Mouse (Mus musculus) erythroblast, embryonic 14.5 days (primary cell): Measurements from ENCODE around the gene Twistnb. TPM values are rescaled to one million over a fixed set of nuclear protein-coding genes. Genes with fewer than 3 reads are reported as not detected.

Experiments used
- H3K27me3 ChIP-seq: 2 replicates; pipeline ENCODE4 v1.6.1; 2012; ENCODE audit warnings: inconsistent platforms; ENCODE audit not compliant: control insufficient read depth
- H3K36me3 ChIP-seq: 2 replicates; pipeline ENCODE4 v1.6.1; 2012; ENCODE audit warnings: mild to moderate bottlenecking, inconsistent platforms; ENCODE audit not compliant: control insufficient read depth
- H3K4me1 ChIP-seq: 2 replicates; pipeline ENCODE4 v1.6.1; 2012; ENCODE audit warnings: inconsistent platforms; ENCODE audit not compliant: control insufficient read depth
- H3K4me3 ChIP-seq: replicated peaks from 2 replicates; pipeline ENCODE3; 2012; ENCODE audit warnings: moderate library complexity, mild to moderate bottlenecking, inconsistent platforms
- H3K9me3 ChIP-seq: 2 replicates; pipeline ENCODE4 v1.6.1; 2012; ENCODE audit warnings: low read length, inconsistent platforms, mixed read lengths; ENCODE audit not compliant: control insufficient read depth
- GATA1 ChIP-seq: IDR thresholded peaks from 2 replicates; pipeline ENCODE4 v1.6.1; 2012; ENCODE audit warnings: low read length, inconsistent platforms, mixed read lengths
- TAL1 ChIP-seq: IDR thresholded peaks from 3 replicates; pipeline ENCODE4 v1.6.1; 2012; ENCODE audit warnings: low read length, inconsistent platforms, mixed read lengths
- polyA plus RNA-seq: library from polyadenylated mRNA; stranded (reverse); fragments of >175 nt; gene quantifications from 2 replicates; pipeline ENCODE4 v1.2.3, GENCODE M21; 2012

The Twistnb gene
- polyA plus RNA-seq, 1 experiment = 0.54 TPM

DNA sequence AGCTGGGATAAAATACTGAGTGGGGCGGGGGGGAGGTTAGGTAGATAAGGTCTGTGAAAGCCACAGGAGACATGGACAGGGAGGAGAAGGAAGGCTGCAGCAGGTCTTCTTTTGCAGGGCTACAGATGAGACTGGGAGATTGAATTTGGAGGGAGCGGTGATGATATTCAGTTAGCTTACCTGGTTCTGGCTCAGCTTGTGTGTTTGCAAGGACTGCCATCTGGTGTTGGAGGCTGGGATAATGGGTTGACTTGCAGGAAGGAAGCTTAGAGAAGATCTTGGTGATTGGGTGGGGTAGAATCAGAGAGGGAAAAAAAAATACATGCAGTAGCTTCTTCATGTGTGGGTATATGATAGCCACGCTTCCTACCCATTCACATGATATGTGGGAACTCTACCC lies 5.1 kb upstream of the Twistnb start:
- H3K4me3 ChIP-seq = no peak overlapping the region
- TF ChIP-seq GATA1 (no peak), TAL1 (no peak)
- H3K9me3 ChIP-seq = no peaks in the 10 kb centered on the region
- no peaks in the 10 kb centered on the region for H3K36me3 ChIP-seq
- H3K27me3 ChIP-seq = peaks cover 10% of the 10 kb centered on the region
- peaks cover 7% of the 10 kb centered on the region for H3K4me1 ChIP-seq

DNA sequence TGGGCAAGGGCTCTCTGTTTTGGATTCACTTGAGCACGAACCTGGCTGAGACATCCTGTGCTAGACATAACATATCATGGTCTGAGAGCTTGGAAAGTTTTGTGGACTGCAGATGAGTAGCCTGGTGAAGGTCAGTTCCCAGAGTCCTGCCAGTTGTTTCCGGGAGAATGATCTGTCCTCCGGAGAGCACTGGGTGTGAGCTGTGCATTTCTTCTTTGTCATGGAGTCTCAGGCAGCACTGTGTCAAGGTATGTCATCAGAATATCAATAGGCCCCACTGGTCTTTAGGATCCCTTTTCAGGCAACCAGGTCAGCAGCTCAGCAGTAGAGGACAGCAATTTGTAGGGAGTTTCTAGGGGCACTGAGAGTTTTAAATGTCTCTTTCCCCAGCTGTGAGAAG lies 2.1 kb upstream of the Twistnb start:
- no peaks in the 10 kb centered on the region for H3K36me3 ChIP-seq
- peaks cover 15% of the 10 kb centered on the region for H3K4me1 ChIP-seq
- H3K27me3 ChIP-seq = peaks cover 10% of the 10 kb centered on the region
- TF ChIP-seq GATA1 = no peak
- no peak for TF ChIP-seq TAL1
- no peak overlapping the region for H3K4me3 ChIP-seq
- H3K9me3 ChIP-seq = no peaks in the 10 kb centered on the region

DNA sequence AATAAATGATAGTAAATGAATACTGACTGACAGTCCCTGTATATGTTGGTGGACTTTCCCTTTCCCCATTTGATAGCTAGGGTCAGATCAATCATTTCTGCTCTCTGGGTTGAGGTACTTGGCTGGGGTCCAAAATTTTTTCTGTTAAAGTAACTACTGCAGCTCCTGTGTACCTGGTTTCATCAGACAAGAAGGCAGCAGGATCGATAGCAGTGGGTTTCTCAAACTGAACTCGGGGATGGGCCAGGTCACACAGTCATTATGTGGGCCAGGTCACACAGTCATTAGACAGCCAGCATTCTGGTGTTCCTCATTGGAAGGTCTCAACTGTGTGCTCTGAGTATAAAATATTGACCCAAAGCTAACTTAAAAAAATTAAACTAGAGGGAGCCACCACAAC lies 1.7 kb upstream of the Twistnb start:
- Histone ChIP-seq H3K27me3 (peaks cover 10% of the 10 kb centered on the region), H3K9me3 (no peaks in the 10 kb centered on the region), H3K4me3 (no peak overlapping the region), H3K4me1 (peaks cover 15% of the 10 kb centered on the region), H3K36me3 (no peaks in the 10 kb centered on the region)
- TF ChIP-seq TAL1 (no peak), GATA1 (no peak)

DNA sequence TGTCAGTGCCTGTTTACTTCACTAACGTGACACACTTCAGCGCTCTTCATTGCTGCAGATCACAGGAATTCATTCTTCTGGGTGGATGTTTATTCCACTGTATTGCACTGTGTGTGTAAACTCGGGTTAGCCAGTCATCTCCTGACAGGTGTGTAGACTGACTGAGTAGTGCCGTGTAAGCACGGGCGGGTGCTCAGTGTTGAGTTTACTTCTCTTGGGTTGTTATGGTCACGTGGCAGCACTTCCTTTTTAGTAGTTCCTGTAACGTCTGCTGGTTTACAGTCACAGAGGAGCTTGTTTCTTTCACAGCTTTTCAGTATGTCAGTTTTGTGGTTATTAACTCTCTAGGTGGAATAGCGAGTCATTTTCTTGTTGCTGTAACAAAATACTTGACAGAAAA lies 4.4 kb downstream of the Twistnb start:
- TF ChIP-seq TAL1 = no peak
- TF ChIP-seq GATA1 = no peak
- Histone ChIP-seq H3K27me3 (no peaks in the 10 kb centered on the region), H3K4me1 (peaks cover 15% of the 10 kb centered on the region), H3K36me3 (peaks cover 33% of the 10 kb centered on the region), H3K4me3 (no peak overlapping the region), H3K9me3 (no peaks in the 10 kb centered on the region)

DNA sequence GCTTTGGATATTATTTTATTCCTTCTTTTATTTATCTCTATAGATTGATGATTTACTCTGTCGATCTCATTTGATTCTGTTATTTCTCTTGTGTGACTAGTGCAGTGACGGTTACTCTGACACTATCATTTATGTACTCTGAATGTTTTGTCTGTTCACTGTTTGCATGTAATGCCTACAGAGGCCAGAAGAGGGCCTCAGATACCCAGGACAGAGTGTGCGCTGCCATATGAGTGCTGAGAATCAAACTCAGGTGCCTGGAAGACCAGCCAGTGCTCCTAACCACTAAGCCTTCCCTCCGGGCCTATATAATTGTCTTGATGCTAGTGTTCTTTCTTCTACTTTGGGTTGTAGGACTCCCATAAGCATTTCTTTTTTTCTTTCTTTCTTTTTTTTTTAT lies 5.3 kb downstream of the Twistnb start:
- TF ChIP-seq GATA1 (no peak), TAL1 (no peak)
- H3K4me3 ChIP-seq = no peak overlapping the region

DNA sequence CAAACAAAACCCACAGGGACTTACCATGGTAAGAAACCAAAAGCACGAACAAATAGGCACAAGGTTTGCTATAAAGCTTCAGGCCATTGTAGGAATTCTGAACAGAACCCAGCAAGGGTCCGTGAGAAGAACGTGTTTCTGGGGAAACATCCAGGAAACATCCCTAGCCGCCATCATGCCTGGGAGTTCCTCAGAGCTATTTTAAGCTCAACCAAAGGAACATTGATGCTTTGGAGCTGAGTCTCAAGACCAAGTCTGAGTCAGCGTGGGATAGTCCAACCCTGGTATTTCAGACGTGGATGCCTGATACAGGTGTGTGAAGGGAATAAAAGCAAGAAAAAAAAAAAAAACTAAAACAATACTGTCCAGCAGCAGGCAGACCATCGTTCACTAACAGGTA lies 26.0 kb downstream of the Twistnb start:
- Histone ChIP-seq H3K4me3 (no peak overlapping the region), H3K4me1 (no peaks in the 10 kb centered on the region), H3K27me3 (no peaks in the 10 kb centered on the region), H3K36me3 (no peaks in the 10 kb centered on the region), H3K9me3 (no peaks in the 10 kb centered on the region)
- TF ChIP-seq TAL1 (no peak), GATA1 (no peak)

More for the DNA sequence above, 5.3 kb downstream of the Twistnb start:
- Histone ChIP-seq H3K9me3 (no peaks in the 10 kb centered on the region), H3K4me1 (peaks cover 10% of the 10 kb centered on the region), H3K36me3 (peaks cover 40% of the 10 kb centered on the region), H3K27me3 (no peaks in the 10 kb centered on the region)

DNA sequence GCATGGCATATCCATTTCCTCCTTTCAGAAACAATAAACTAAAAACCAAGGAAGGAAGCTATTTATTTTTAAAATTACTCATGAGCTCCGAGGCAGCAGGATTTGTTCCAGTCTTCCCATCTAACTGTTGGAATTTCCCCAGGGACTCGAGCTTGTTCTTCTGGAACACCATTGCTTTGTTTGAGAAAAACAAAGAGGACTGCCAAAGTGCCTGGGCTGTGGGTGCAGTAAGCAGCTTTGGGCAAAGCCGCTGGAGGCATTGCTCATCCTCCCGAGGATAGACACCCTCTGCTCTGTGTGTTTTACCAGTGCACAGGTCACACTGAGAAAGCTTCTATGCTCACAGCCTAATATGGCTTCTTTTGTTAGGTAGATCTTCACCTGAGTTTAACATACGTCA lies 26.8 kb downstream of the Twistnb start:
- no peak for TF ChIP-seq TAL1
- no peak for TF ChIP-seq GATA1
- Histone ChIP-seq H3K9me3 (no peaks in the 10 kb centered on the region), H3K4me3 (no peak overlapping the region), H3K36me3 (no peaks in the 10 kb centered on the region), H3K4me1 (no peaks in the 10 kb centered on the region), H3K27me3 (no peaks in the 10 kb centered on the region)

DNA sequence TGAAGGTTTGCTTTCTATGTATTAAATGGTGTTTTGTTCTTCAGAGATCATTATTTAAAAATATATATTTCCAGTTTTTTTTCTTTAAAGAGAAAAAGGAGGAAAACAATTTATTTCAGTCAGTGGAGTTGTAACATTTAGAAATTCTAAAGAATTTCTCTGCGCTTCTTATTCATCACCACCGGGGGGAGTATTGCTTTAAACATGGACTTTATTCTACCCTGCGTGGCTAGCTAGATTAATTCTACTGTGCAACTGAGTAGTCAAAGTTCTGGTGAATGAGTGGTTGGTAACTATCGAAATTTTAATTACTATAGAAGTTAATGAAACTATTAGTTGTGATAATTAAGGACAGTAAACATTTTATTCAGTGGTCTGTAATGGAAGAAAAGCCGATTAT lies 51.5 kb downstream of the Twistnb start:
- H3K4me1 ChIP-seq = no peaks in the 10 kb centered on the region
- H3K36me3 ChIP-seq = no peaks in the 10 kb centered on the region
- no peak overlapping the region for H3K4me3 ChIP-seq
- no peaks in the 10 kb centered on the region for H3K9me3 ChIP-seq
- TF ChIP-seq TAL1 = no peak
- TF ChIP-seq GATA1 = no peak
- no peaks in the 10 kb centered on the region for H3K27me3 ChIP-seq

DNA sequence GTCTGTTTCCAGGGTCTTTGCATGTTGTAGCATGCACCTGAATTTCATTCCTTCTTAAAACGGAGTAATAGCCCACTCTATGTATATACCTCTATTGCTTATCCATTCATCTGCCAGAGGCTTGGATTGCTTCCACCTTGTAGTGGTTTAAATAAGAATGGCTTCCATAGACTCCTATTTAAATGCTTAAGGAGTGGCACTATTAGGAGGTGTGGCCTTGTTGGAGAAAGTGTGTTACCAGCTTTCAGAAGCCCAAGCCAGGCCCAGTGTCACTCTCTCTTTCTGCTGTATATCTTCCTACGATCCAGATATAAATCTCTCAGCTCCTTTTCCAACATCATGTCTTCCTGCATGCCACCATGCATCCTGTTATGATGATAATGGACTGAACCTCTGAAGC lies 53.5 kb downstream of the Twistnb start:
- Histone ChIP-seq H3K4me3 (no peak overlapping the region), H3K27me3 (no peaks in the 10 kb centered on the region), H3K36me3 (no peaks in the 10 kb centered on the region), H3K4me1 (no peaks in the 10 kb centered on the region), H3K9me3 (no peaks in the 10 kb centered on the region)
- TF ChIP-seq GATA1 = no peak
- no peak for TF ChIP-seq TAL1

Other genes starting within 250 kb of the Twistnb start
- gene Efcab10, start 34.8 kb upstream of the Twistnb start, polyA plus RNA-seq = not detected in 2 replicates